Mouse (Mus musculus): ENCODE results near the gene Pdik1l. TPM values are rescaled to one million over a fixed set of nuclear protein-coding genes. Genes with fewer than 3 reads are reported as not detected.
"Not testable (repeated sequence)": the region's sequence is repeated elsewhere in the genome, so short reads cannot be mapped to it uniquely, and the experiment has no call there.

Gene Pdik1l
- polyA plus RNA-seq, 1 experiment from 2014 or later = 17.6 TPM

DNA sequence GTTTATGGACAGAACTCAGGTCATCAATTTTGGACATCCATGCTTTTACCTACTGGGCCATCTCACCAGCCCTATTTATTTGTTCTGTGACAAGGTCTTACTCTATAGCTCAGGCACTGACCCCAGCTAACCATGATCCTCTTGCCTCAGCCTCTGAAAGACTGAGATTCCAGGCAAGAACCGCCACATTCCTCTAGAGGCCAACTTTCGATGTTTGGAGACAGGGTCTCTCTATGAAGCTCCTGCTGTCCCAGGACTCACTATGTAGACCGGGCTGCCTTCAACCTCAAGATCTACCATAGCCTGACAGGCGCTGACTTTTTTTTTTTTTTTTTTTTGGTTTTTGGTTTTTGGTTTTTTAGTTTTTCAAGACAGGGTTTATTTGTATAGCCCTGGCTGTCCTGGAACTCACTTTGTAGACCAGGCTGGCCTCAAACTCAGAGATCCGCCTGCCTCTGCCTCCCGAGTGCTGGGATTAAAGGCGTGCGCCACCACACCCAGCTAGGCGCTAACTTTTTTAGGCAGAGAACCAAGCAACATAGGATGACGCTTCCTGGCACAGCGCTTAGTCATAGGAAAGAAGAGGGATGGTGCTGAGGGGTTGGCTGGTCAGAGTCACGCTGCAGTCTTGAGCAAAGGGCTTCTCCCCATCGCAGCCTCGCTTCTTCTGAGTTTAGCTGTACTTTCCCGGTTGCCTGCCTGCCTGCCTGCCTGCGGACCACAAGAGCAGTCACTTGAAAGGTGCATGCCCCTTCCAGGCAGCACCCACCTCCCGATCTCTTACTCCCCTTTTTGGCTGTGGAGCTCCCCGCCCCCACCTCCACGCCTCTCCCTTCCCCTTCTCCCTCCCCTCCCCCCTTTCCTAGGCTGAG is 11.2 kb upstream of the Pdik1l start:
- H3K36me3 ChIP-seq = no peaks in the 10 kb centered on the region

DNA sequence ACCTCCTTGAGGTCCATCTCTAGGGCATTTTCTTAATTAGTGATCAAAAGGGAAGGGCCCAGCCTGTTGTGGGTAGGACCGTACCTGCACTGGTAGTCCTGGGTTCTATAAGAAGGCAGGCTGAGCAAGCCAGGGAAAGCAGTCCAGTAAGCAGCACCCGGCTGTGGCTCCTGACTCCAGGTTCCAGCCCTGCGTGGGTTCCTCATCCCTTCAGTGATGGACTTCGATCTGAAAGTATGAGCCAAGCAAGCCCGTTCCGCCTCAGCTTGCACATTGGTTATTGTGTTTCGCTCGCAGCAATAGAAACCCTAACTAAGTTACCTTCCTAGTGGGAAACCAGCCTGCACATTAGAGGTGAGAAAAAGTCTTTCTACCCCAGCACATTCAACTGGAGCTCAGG is 9.7 kb upstream of the Pdik1l start:
- ATAC-seq (ENCODE audit: insufficient number of reproducible peaks, low FRiP score, low TSS enrichment, low read depth) = no peak
- WGBS = 87% methylated on average over 8 of the region's 8 CpGs

More for the DNA sequence above, 11.2 kb upstream of the Pdik1l start:
- no peak overlapping the region for H3K27ac ChIP-seq (replicated peaks)
- no peak overlapping the region for H3K4me3 ChIP-seq (replicated peaks)
- no peak for ATAC-seq (ENCODE audit: insufficient number of reproducible peaks, low FRiP score, low TSS enrichment, low read depth)
- H3K4me1 ChIP-seq = peaks cover 3% of the 10 kb centered on the region
- 71% methylated on average over 19 of the region's 19 CpGs for WGBS
- no peaks in the 10 kb centered on the region for H3K27me3 ChIP-seq
- H3K9me3 ChIP-seq (replicated peaks) = no peaks in the 10 kb centered on the region
- no peak overlapping the region for H3K9ac ChIP-seq
- no peak overlapping the region for H3K4me2 ChIP-seq (replicated peaks)

DNA sequence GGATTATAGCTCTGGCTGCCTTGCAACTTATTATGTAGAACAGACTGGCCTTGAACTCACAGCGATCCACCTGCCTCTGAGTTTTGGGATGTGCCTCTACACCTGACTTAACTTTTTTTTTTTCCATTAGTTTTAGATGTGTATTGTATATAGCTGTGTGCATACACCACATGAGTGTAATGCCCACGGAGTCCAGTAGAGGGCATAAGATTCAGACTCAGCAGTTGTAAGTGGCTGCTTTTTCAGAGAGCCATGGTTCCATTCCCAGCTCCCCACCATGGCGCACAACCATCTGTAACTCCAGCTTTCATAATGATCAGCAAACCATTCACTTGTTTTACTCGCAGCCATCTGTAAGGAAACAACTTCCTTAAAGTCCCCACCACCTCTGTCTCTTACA is 8.8 kb upstream of the Pdik1l start:
- Histone ChIP-seq H3K4me1 (peaks cover 3% of the 10 kb centered on the region; the same call in 1 of the 2 replicates), H3K9ac (no peak overlapping the region), H3K36me3 (no peaks in the 10 kb centered on the region), H3K27me3 (peaks cover 10% of the 10 kb centered on the region; the same call in 1 of the 2 replicates), H3K4me3 (replicated peaks) (no peak overlapping the region), H3K27ac (replicated peaks) (no peak overlapping the region), H3K9me3 (replicated peaks) (no peaks in the 10 kb centered on the region), H3K4me2 (replicated peaks) (no peak overlapping the region)
- WGBS = 89% methylated on average over 4 of the region's 4 CpGs
- no peak for ATAC-seq (ENCODE audit: insufficient number of reproducible peaks, low FRiP score, low TSS enrichment, low read depth)

More for the DNA sequence above, 9.7 kb upstream of the Pdik1l start:
- Histone ChIP-seq H3K27ac (replicated peaks) (no peak overlapping the region), H3K27me3 (peaks cover 10% of the 10 kb centered on the region; the same call in 1 of the 2 replicates), H3K9ac (no peak overlapping the region), H3K4me3 (replicated peaks) (no peak overlapping the region), H3K36me3 (no peaks in the 10 kb centered on the region), H3K4me1 (peaks cover 3% of the 10 kb centered on the region), H3K9me3 (replicated peaks) (no peaks in the 10 kb centered on the region), H3K4me2 (replicated peaks) (no peak overlapping the region)

DNA sequence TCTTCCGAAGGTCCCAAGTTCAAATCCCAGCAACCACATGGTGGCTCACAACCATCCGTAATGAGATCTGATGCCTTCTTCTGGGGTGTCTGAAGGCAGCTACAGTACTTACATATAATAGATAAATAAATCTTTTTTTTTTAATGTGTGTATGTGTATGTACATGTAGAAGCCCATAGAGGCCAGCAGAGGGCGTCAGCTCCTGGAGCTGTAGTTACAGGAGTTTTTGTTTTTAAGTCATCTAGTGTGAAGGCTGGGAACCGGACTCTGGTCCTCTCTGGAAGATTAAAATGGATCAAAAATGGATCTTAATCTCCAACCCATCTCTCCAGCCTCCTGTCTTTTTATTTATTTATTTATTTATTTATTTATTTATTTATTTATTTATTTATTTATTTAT is 8.4 kb upstream of the Pdik1l start:
- H3K27ac ChIP-seq (replicated peaks); H3K36me3 ChIP-seq; H3K4me3 ChIP-seq (replicated peaks); H3K4me1 ChIP-seq; ATAC-seq (ENCODE audit: insufficient number of reproducible peaks, low FRiP score, low TSS enrichment, low read depth); H3K4me2 ChIP-seq (replicated peaks); H3K9ac ChIP-seq; H3K9me3 ChIP-seq (replicated peaks): not testable (repeated sequence)
- H3K27me3 ChIP-seq = peaks cover 10% of the 10 kb centered on the region; the same call in 1 of the 2 replicates
- WGBS = 89% methylated on average over 4 of the region's 4 CpGs

DNA sequence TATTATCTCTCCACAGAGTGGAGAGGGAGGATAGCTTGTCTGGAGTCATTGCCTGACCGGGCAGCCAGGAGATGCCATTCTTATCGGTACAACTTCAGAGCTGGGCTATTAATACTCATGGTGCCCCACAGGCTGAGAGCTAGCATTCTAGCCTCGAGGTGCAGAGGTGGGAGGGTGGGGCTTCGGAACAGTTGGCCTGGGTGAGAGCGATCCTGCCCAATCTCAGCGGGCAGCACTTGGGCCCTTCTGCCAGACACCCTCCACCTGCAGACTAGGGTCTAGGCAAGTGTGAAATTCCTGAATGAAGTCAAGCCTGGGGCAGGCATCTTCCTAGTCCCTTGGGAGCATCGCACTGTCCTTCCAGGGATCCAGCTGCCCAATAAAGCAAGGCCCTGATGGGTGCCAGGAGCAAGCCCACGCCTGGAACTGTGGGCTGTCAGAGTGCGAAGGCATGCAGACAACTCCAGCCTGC is 6.0 kb upstream of the Pdik1l start:
- H3K27me3 ChIP-seq = peaks cover 10% of the 10 kb centered on the region; the same call in 1 of the 2 replicates
- no peak overlapping the region for H3K4me3 ChIP-seq (replicated peaks)
- H3K9ac ChIP-seq = no peak overlapping the region
- H3K4me2 ChIP-seq (replicated peaks) = no peak overlapping the region
- WGBS = 68% methylated on average over 9 of the region's 9 CpGs
- no peaks in the 10 kb centered on the region for H3K9me3 ChIP-seq (replicated peaks)
- 0 out of 2 replicates have a peak, but pooled peaks cover 6% of the 10 kb centered on the region for H3K4me1 ChIP-seq
- no peak overlapping the region for H3K27ac ChIP-seq (replicated peaks)
- peak; percentile 44; the same call in 1 of the 2 replicates for ATAC-seq (ENCODE audit: insufficient number of reproducible peaks, low FRiP score, low TSS enrichment, low read depth)
- no peaks in the 10 kb centered on the region for H3K36me3 ChIP-seq

DNA sequence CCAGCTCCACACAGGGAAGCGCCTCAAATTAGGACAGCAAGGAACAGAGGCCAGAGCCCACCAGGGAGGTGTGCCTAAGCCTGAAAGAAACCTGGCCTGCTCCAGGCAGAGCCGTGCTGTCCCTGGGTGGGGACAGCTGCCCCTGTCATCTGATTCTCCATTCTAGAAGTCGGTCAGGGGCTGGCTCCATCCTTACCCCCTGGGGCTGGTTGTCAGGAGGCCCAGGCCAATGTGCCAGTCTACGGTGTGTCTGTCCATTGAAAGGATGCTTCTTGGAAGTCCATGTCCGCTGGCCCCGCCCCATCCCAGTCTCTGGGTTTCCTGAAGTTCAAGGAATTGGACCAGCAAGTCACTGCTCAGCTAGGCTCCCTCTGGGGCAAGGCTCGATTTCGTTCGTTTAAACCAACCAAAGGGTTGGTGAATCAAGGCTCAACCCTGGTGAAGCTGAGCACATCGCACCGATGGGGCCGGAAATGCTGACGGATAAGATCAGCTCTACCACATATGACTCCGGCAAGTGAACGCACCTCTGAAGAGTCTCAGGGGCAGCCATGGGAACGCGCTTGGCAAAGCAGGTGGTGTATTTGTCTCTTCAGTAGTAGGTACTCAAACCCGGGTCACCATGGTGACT is 5.5 kb upstream of the Pdik1l start:
- H3K9ac ChIP-seq = no peak overlapping the region
- no peaks in the 10 kb centered on the region for H3K9me3 ChIP-seq (replicated peaks)
- peaks cover 12% of the 10 kb centered on the region for H3K4me1 ChIP-seq
- 68% methylated on average over 18 of the region's 18 CpGs for WGBS
- H3K27ac ChIP-seq (replicated peaks) = no peak overlapping the region
- no peak overlapping the region for H3K4me2 ChIP-seq (replicated peaks)
- peaks cover 10% of the 10 kb centered on the region; the same call in 1 of the 2 replicates for H3K27me3 ChIP-seq
- no peak overlapping the region for H3K4me3 ChIP-seq (replicated peaks)
- H3K36me3 ChIP-seq = no peaks in the 10 kb centered on the region
- peak; percentile 49; the same call in 1 of the 2 replicates for ATAC-seq (ENCODE audit: insufficient number of reproducible peaks, low FRiP score, low TSS enrichment, low read depth)

DNA sequence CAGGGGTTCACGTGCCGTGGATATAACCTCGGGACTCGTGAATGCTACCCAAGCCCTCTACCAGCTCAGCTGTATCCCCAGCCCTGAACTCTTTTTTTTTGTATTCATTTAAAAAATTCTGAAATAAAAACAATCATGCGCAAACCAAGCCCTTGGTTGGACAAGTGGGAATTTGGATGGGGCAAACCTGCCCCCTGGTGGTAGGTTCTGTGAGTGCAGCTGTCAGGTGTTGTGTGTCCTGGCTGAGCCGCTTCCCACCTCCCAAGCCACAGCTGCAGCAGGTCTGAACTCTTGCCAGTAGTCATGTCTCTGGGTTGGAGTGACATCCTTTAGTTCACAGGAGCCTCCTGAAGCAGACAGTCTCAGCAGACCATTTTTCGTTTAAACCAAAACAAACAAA is 4.4 kb upstream of the Pdik1l start:
- Histone ChIP-seq H3K27me3 (peaks cover 10% of the 10 kb centered on the region; the same call in 1 of the 2 replicates), H3K36me3 (no peaks in the 10 kb centered on the region), H3K4me3 (replicated peaks) (no peak overlapping the region), H3K27ac (replicated peaks) (no peak overlapping the region), H3K4me1 (peaks cover 14% of the 10 kb centered on the region), H3K9me3 (replicated peaks) (no peaks in the 10 kb centered on the region), H3K9ac (no peak overlapping the region), H3K4me2 (replicated peaks) (no peak overlapping the region)
- 16% methylated on average over 7 of the region's 7 CpGs for WGBS
- ATAC-seq (ENCODE audit: insufficient number of reproducible peaks, low FRiP score, low TSS enrichment, low read depth) = no peak

DNA sequence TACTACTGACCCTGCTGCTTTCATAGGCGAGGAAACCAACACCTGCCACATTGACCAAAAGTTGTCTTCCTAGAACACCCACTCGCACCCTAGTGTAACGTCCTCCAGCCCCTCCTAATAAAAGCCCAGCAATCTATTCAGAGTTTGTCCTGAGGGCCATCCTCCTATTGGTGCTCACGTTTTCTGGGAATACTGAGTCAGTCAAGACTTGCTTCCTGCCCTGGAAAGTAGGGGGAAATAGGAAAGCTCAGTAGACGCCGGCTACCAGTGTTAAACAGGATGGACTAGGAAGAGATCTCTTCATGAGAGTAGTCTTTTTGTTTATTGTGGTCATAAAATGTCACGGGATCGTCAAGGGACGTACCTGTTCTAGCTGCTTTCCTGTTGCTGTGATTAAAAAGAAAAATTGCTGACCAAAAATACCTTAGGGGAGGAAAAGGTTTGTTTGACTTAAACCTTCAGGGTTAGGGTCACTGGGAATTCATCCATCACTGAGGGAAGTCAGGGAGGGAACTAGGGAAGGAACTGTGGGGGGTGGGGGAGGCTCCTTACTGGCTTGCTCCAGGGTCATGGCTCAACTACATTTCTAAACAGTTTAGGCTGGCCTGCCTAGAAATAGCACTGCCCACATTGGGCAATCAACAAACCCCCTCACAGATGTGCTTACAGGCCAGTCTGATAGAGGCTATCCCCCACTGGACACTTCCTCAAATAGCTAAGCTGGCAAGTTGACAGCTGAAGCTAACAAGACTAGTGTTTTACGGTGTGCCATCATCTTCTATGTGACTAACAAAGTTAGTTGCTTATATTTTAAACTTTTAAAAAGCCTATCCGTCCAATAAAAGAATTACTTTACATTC is 932 bp upstream of the Pdik1l start:
- Histone ChIP-seq H3K27ac (replicated peaks) (peak overlapping the region; percentile 100; the same call in 1 of the 2 replicates), H3K27me3 (peaks cover 8% of the 10 kb centered on the region; the same call in 1 of the 2 replicates), H3K4me2 (replicated peaks) (peak overlapping the region; percentile 95), H3K9me3 (replicated peaks) (no peaks in the 10 kb centered on the region), H3K4me1 (peaks cover 25% of the 10 kb centered on the region), H3K9ac (peak overlapping the region; percentile 94), H3K36me3 (peaks cover 8% of the 10 kb centered on the region; the same call in 1 of the 2 replicates), H3K4me3 (replicated peaks) (peak overlapping the region; percentile 100)
- no peak for ATAC-seq (ENCODE audit: insufficient number of reproducible peaks, low FRiP score, low TSS enrichment, low read depth)
- 39% methylated on average over 11 of the region's 11 CpGs for WGBS

DNA sequence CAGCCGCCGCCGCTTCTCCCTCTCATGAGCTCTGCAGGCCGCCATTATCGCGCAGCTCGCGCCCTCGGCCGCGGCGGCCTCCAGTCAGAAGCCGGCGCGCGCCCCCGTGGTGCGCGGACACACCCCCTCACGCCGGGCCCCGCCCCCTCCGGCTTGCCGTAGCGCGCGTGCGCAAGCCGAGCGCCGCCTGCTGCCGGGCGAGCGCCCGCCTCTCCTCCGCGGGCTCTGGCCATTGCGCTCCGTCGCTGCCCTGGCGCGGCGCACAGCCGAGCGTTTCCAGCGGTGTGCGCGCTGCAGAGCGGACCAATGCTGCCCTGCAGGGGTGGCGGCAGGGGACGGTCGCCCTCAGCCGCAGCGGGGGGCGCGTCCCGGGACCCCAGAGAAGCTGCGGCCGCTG is 529 bp downstream of the Pdik1l start:
- peak overlapping the region; percentile 99 for H3K9ac ChIP-seq
- peak overlapping the region; percentile 95 for H3K4me2 ChIP-seq (replicated peaks)
- no peaks in the 10 kb centered on the region for H3K9me3 ChIP-seq (replicated peaks)
- no peaks in the 10 kb centered on the region for H3K27me3 ChIP-seq
- WGBS = under 1% methylated on average over 59 of the region's 59 CpGs
- H3K4me3 ChIP-seq (replicated peaks) = peak overlapping the region; percentile 100
- peak overlapping the region; percentile 100 for H3K27ac ChIP-seq (replicated peaks)
- H3K36me3 ChIP-seq = peaks cover 21% of the 10 kb centered on the region
- peak; percentile 95 for ATAC-seq (ENCODE audit: insufficient number of reproducible peaks, low FRiP score, low TSS enrichment, low read depth)
- peaks cover 25% of the 10 kb centered on the region for H3K4me1 ChIP-seq

DNA sequence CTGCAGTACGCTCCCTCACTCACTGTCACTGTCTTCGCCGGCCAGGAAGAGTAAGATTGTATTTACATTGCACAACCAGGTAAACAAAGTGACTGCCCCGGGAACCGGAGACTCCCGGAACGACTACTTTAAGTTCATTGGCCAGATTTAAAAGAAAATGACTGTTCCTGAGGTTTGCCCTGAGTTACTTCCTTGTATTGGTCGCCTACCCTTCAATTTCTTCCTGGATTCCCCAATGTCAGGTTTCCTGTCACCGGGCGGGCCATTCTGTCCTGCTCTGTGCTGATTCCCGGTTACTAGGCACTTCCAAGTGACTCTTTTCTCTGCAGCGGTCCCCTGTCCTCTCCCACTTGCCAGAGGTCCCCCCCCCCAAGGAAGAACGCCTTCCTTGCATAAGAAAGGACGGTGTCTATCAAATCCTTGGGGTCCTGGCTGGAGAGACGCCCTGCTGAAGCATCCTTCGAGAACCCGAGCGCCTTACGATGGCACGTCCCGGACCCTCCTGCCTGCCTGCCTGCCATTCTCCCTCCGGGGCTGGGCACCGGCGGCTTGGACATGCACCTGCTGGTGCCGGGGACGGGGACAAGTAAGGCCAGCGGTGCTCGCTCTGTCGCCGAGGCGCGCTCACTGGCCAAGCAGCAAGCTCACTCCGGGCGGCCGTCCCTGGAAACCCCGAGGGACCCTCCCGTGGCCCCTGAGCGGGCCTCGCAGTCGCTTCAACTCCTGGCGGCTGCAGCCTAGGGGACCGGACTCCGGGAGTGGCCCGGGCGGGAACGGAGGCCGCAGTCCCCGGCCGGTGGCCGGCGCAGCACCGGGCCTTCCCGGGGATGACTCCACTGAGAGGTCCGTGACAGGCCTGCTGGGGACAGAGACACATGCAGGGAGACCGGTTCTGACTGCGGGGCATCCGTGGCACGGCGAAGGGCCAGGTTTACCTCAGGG is 1.2 kb downstream of the Pdik1l start:
- Histone ChIP-seq H3K27ac (replicated peaks) (peak overlapping the region; percentile 74), H3K9me3 (replicated peaks) (no peaks in the 10 kb centered on the region), H3K27me3 (no peaks in the 10 kb centered on the region), H3K9ac (peak overlapping the region; percentile 99), H3K36me3 (peaks cover 27% of the 10 kb centered on the region), H3K4me2 (replicated peaks) (peak overlapping the region; percentile 95), H3K4me1 (peaks cover 22% of the 10 kb centered on the region), H3K4me3 (replicated peaks) (peak overlapping the region; percentile 100)
- WGBS = 2% methylated on average over 59 of the region's 59 CpGs
- ATAC-seq (ENCODE audit: insufficient number of reproducible peaks, low FRiP score, low TSS enrichment, low read depth) = peak; percentile 12

Measured in embryonic facial prominence, embryonic 15.5 days (tissue).